Mouse (Mus musculus) lung, postnatal 25 days (tissue): ENCODE measurements around the gene Exoc4.

Experiments used
- DNase-seq: peaks from one replicate; pipeline ENCODE4 v3.0.0; 2022; ENCODE audit warnings: low spot score

The Exoc4 gene

GRCm38 (mm10) chr6:33631133-33631532, 382.2 kb downstream of the Exoc4 start:
- DNase-seq, result no peak

DNA sequence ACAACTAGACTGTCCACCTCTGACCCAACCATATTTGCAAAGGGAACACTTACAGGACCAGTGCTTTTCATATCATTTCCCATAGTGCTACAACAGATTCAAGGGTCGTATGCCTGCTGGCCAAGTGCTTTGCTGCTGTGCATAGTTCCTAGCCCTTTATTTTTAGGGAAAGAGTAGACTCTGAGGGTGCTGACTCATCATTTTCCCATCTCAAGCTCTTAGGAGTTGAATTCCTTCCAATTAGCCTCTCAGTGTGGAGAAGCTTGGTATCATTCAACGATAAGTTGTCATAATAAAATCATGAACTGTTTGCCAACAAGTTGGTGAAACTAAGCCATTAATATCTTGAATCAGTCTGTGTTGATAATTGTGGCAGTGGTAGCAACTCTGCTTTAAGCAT, 388.3 kb downstream of the Exoc4 start:
- no peak for DNase-seq

DNA sequence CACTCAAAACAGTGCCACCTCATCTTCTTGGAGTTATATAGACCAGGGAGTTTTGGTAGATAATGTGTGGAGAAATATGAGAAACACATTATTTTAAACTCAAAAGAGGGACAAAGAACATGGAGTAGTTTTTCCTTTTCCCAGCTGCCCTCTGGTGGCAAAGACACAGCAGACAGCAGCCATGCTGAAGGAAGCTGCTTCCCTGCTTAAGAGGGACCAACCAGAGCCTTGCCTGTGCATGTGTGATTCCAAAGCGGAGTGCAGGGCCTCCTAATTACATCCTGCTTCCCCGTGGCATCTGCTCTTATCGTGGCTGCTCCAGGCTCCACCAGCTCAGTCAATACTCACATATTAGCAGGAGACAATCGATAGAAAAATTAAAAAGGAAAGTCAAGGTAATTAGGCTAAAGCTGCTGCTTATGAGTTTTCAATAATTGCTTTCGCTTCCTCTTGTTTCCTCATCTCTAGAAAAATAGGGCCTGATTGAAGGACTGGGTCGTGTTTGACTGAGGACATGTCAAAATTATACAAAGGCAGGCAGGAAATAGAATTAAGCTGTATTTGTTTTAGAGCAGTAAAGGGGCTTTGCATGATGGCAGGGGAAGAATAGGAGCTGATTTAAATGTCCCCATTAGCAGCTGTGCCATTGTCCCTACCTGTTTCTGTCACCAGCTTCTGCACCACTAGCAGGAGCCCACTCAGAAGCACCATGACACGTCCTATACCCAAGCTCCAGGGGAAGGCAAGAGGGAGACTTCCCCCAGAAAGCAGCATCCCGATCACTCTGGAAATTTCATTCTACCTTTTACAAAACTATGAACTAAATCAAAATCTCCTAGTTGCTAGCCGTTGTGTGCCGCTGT, 433.1 kb downstream of the Exoc4 start:
- peak; percentile 3 for DNase-seq

DNA sequence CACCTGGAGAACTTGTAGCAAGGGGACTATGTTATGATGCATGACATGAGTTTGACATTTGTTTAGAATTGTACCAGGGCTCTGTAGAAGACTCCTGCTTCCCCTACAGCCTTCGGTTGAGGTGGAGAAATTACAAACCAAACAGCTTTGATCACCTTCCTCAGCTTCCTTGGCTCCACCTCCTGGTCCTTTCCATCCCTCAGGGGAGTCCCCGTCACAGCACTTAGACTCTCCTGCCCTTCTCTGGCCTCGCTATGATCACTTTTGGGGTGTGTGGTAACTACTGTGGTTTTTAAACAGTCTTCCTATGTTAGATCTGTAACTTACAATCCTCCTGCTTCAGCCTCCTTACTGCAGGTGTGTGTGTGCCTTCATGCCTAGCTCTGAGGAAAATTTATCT, 434.6 kb downstream of the Exoc4 start:
- DNase-seq, result no peak

DNA sequence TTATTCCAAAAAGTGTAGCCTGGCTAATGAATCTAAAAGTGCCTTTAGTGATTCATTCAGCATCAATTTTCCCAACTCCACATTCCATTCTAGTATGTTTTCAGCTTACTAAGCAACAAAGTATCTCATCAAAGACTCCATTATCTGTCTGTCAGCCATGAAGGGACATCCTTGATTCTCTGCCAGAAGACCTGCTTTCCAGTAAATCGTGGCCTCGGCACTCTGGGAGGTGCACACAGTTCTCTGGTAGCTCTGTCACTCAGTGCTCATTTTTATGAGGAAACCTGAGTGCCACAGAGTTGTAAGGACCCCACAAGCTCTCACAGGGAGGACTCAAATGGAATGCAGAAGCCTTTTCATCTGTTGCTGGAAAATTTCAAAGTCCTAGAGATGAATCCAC, 436.4 kb downstream of the Exoc4 start:
- no peak for DNase-seq

GRCm38 (mm10) chr6:33690601-33691000, 441.7 kb downstream of the Exoc4 start:
- no peak for DNase-seq

GRCm38 (mm10) chr6:33696976-33697375, 448.1 kb downstream of the Exoc4 start:
- no peak for DNase-seq

DNA sequence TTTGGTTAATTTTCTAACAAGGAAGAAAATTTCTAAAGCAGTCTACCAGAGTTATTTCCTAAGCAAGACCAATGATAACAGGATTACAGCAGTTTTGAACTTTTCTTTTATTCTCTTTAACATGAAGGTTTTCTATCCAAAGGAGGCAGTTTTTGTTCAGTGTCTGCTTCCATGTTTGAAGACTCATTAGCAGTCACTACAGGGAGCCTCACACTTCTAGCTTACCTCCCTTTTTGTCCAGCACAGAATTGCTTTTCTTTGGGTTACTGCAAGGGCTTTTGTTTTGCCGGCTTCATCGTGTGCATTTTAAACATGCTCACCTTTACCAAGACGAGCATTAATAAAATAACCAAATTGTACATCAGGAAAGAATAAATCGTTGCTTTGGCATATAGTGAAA, 460.0 kb downstream of the Exoc4 start:
- DNase-seq, result no peak

- DNase-seq, result no peak
Observed at GRCm38 (mm10) chr6:33709340-33709739, 460.5 kb downstream of the Exoc4 start.

GRCm38 (mm10) chr6:33711742-33712141, 462.9 kb downstream of the Exoc4 start:
- DNase-seq, result no peak

GRCm38 (mm10) chr6:33712540-33713118, 463.7 kb downstream of the Exoc4 start:
- no peak for DNase-seq

DNA sequence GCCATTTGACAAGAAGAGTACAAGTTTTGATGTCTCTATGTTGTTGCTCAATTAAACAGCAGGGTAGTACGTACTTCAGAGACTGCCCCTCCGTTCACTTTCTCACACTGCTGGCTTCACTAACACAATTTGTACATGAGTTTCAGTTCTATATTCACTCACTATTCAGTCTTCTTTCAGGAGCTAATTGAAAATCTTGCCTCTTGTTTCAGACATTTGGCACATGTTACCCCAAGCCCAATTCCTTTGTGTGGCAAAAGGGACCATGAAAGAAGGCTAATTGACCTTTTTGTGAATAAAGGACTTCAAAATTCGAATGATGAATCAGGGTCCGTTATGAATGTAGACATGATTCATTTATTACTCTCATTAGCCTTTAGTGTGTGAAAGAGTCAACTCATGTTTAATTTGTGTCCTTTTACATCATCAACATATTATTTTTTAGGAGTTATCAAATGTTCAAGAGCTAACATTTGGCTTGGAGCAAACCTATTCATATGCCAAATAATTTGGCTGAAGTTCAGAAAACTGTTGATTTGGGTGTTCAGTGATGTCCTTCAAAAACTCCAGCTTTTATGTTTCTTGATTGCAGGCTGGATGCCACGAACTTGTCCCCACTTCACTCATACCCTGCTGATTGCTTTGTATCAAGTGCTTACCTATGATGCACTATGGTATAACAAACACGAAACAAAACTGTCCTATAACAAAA, 467.5 kb downstream of the Exoc4 start:
- no peak for DNase-seq

DNA sequence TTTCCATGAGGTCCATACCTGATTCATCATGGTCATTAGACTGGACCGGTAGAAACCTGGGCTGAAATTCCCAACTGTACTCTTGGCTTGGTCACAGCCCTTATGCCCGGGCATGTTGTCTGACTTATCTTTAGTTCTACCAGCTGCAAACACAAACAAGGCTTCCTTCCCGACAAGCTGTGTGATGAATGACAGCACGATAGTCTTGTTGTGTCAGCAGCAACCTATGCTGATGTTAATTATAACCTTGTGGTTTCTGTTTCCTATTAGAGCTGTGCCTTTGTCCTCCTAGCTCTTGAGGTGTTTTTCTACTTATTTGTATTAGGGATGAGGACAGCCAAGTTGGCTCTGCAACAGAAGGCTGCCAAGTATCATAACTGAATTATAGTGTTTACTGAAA, 472.3 kb downstream of the Exoc4 start:
- DNase-seq, result no peak

DNA sequence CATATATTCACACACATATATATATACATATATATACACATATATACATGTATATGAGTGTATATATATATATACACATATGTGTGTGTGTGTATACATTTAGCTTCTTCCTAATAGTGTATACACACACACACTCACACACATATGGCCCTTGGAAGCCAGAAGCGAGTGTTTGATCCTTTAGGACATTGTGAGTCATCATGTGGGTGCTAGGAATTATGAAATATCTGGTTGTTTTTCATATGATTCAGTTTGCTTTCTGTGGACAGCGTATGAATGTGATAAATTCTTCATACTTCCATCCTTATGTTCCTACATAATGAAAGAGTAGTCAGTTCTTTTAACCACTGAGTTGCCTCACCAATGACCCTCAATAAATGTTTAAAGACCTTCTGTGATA, 473.9 kb downstream of the Exoc4 start:
- no peak for DNase-seq

GRCm38 (mm10) chr6:33724596-33724995, 475.7 kb downstream of the Exoc4 start:
- DNase-seq, result no peak

DNA sequence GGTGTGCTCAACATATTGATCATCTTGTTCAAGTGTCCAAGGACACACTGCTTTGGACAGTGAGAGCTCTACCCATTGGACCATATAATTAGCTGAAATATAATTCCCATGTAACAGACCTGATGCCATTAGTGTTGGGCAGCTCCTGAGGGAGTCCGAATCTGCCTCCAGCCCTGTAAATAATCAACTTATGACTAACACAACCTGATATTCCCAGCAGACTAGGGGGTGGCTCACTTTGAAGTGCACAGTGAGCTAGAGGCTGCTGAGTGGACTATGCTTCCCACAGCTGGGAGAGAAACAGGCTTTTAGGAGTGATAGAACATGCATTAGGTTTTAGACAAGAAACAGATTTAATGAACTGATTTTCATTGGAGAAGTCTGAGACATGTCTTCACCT, 478.4 kb downstream of the Exoc4 start:
- DNase-seq, result no peak

GRCm38 (mm10) chr6:33732214-33732613, 483.3 kb downstream of the Exoc4 start:
- DNase-seq, result no peak

DNA sequence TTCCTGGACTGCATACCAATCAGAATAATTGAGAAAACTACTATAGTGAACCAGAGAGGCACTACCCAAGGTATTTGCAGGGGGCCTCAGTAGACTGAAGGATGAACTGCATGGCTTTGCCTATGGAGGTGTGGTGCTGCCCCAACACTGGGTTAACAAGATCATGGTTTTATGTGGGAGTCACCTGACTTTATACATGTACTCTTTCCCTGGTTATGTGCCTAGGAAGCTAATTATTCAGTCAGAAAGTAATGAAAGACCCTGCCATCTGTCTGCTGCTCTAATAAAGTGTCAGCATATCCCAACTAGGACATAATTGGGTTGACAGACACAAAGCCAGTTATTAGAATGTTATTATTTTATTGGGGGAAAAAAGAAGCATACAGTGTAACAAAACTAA, 484.7 kb downstream of the Exoc4 start:
- no peak for DNase-seq

GRCm38 (mm10) chr6:33734032-33734431, 485.1 kb downstream of the Exoc4 start:
- no peak for DNase-seq

GRCm38 (mm10) chr6:33738857-33739291, 490.0 kb downstream of the Exoc4 start:
- no peak for DNase-seq

- DNase-seq, result no peak
Observed at GRCm38 (mm10) chr6:33739304-33739703, 490.4 kb downstream of the Exoc4 start.

- DNase-seq, result no peak
Observed at GRCm38 (mm10) chr6:33755976-33756375, 507.1 kb downstream of the Exoc4 start.

DNA sequence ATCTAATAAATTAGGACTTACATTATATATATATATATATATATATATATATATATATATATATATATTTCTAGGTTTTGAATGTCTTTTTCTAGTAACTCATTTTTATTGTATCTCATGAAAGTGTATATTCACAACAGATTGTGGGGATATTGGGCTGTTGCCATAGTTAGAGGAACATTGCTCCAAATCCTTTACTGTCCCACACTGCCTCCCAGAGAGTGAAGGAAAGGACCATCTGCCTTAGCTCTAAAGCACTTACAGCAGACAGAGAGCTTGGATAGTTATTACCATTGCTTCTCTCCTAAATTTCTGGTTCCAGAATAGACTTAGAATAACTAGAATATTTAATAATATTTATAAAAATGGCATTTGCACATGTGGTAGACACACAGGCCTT, 512.7 kb downstream of the Exoc4 start:
- no peak for DNase-seq
